Mouse (Mus musculus): Measurements from ENCODE around the gene Prpsap1. TPM values are rescaled to one million over a fixed set of nuclear protein-coding genes. Genes with fewer than 3 reads are reported as not detected.
"Not testable (repeated sequence)": the region's sequence is repeated elsewhere in the genome, so short reads cannot be mapped to it uniquely, and the experiment has no call there.

The Prpsap1 gene
- total RNA-seq, 2 experiments from 2014 or later: 93.0 to 93.3 TPM

- DNase-seq: no peak
These were observed 21.5 kb upstream of the Prpsap1 start for GRCm38 (mm10) chr11:116515330-116516020.

- no peak for DNase-seq
These were observed 19.6 kb upstream of the Prpsap1 start for GRCm38 (mm10) chr11:116513531-116514038.

- peak in 1 of 2 experiments; percentile 42 for DNase-seq
These were observed 19.0 kb upstream of the Prpsap1 start for GRCm38 (mm10) chr11:116512987-116513386.

GRCm38 (mm10) chr11:116512154-116512553, 18.2 kb upstream of the Prpsap1 start:
- DNase-seq: no peak

- DNase-seq: no peak
These were observed 17.4 kb upstream of the Prpsap1 start for GRCm38 (mm10) chr11:116511301-116511868.

GRCm38 (mm10) chr11:116508689-116509088, 14.7 kb upstream of the Prpsap1 start:
- DNase-seq: no peak

- DNase-seq: no peak
These were observed 12.3 kb upstream of the Prpsap1 start for GRCm38 (mm10) chr11:116506151-116506875.

- no peak for DNase-seq
These were observed 11.6 kb upstream of the Prpsap1 start for GRCm38 (mm10) chr11:116505573-116505972.

GRCm38 (mm10) chr11:116504516-116504915, 10.5 kb upstream of the Prpsap1 start:
- DNase-seq: no peak

- DNase-seq: no peak
These were observed 7.2 kb upstream of the Prpsap1 start for GRCm38 (mm10) chr11:116501005-116501746.

- no peak for DNase-seq
These were observed 5.0 kb upstream of the Prpsap1 start for GRCm38 (mm10) chr11:116499018-116499417.

GRCm38 (mm10) chr11:116498596-116498995, 4.6 kb upstream of the Prpsap1 start:
- DNase-seq: no peak

GRCm38 (mm10) chr11:116497313-116497712, 3.3 kb upstream of the Prpsap1 start:
- no peak for DNase-seq

- peak; percentile 48 to 55 for DNase-seq
These were observed 622 bp upstream of the Prpsap1 start for GRCm38 (mm10) chr11:116494474-116495174.

GRCm38 (mm10) chr11:116493191-116493590, 811 bp downstream of the Prpsap1 start:
- no peak for DNase-seq

- not testable (repeated sequence) for DNase-seq
These were observed 1.5 kb downstream of the Prpsap1 start for GRCm38 (mm10) chr11:116492507-116492906.

- no peak for DNase-seq
These were observed 2.7 kb downstream of the Prpsap1 start for GRCm38 (mm10) chr11:116491338-116491737.

- DNase-seq: peak; percentile 87 to 91
These were observed 3.5 kb downstream of the Prpsap1 start for GRCm38 (mm10) chr11:116490232-116491107.

- no peak for DNase-seq
These were observed 4.2 kb downstream of the Prpsap1 start for GRCm38 (mm10) chr11:116489771-116490231.

- DNase-seq: no peak
These were observed 5.2 kb downstream of the Prpsap1 start for GRCm38 (mm10) chr11:116488693-116489375.

Data from layer of hippocampus, postnatal 36 days (tissue).